Mouse (Mus musculus) B cell, adult 67 days (primary cell): ENCODE results near the gene 4930524B15Rik. TPM values are rescaled to one million over a fixed set of nuclear protein-coding genes. Genes with fewer than 3 reads are reported as not detected.

Source experiments
- total RNA-seq, 2 experiments: library from RNA; stranded (reverse); gene quantifications; 4 replicates each; pipeline ENCODE4 v1.2.4; 2023

The 4930524B15Rik gene
- total RNA-seq = not detected

DNA sequence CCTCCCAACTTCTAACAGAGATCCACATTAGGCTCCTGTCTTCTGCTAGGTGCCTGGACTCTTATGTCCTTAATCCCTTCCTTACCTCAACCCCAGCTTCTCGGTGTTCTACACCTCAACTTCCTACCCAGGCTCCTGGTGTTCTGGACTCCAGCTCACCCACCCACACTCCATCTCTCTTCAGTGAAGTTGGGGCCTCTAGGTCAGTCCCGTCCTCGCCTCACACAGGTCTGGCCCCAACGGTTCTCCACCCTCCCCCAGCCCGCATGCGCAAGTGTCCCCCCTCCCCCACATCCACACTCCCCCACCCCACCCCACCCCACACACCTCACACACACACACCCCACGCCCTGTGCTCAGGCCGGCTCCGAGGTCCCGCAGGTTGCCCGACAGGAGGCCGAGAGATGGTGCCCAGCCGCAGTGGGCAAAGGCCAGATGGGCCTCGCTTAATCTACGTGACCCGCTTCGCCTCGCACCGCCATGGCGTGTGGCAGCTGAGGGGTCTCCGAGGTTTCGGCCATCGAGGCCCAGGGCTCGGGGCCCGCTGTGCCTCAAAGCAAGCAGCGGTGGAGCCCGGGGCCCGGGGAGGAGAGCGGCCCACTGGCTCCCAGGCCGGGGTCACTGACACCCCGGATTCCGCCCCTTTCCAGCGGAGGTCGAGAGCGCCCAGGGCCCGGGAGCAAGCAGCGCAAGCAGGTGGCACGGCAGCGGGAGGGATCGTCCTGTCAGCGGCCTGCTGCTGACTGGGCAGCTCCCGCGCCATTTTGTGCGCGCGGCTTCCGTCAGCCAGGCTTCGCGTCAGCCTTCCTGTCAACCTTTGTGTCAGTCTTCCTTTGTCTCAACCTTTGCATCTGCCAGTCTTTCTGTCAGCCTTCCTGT is at the start of gene 4930524B15Rik:
Gene 4930524B15Rik (plus strand): TSS at position 337 of the 879 bp plus-strand sequence.

DNA sequence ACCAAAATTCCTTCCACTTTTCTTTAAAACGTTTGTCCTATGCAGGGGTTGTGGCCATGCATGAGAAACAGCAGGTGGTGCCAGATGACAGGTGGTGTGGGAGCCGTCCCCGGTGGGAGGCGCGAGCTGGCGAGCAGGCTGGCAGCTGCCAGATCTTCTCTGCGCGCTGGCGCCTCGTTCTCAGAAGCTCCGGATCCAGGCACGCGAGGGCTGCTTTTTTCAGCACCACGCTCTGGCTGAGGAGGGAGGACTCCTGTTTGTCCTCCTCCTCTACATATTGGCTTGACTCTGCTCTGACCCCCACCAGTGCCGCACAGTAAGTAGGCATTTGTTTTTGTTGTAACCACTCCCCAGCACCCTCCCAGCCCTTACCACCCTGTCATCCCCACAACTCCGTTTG is 34.9 kb downstream of the 4930524B15Rik start, which contains the start of gene Nsg2:
Gene Nsg2 (plus strand): TSS at position 183 of the 400 bp plus-strand sequence.

Other genes starting within 250 kb of the 4930524B15Rik start
- gene Cpeb4, start 93.4 kb upstream of the 4930524B15Rik start, total RNA-seq = 10 to 100 TPM; 46.4 to 50.4 TPM
- gene Nsg2, start 34.9 kb downstream of the 4930524B15Rik start, total RNA-seq = 1 to 10 TPM; 2.3 to 3.8 TPM
- 10 to 100 TPM; 25.2 to 46.1 TPM for gene Il9r, start 234.7 kb downstream of the 4930524B15Rik start, total RNA-seq
- gene Snrnp25, start 239.8 kb downstream of the 4930524B15Rik start, total RNA-seq = 10 to 100 TPM; 20.0 to 25.8 TPM